Mouse (Mus musculus) neutrophil, adult 5-6 weeks (primary cell): Measurements from ENCODE around the gene Rho. TPM values are rescaled to one million over a fixed set of nuclear protein-coding genes. Genes with fewer than 3 reads are reported as not detected.

Experiments
- ATAC-seq: fragments of 151-379, 151-347 bp; 2 replicates; pipeline ENCODE4 v1.8.0; 2017; ENCODE audit warnings: mild to moderate bottlenecking, moderate TSS enrichment; ENCODE audit not compliant: insufficient number of reproducible peaks, poor library complexity, low FRiP score, severe bottlenecking; ENCODE audit errors: extremely low read depth
- total RNA-seq: library from RNA; stranded (forward); fragments of 200-1000 nt; gene quantifications from 2 replicates; pipeline ENCODE4 v1.2.3, GENCODE M21; 2017

The Rho gene
- 0.12 TPM in 1 of 2 replicates, not detected in the other for total RNA-seq

GRCm38 (mm10) chr6:115931639-115932038 is at the start of gene Rho:
TSS of gene Rho (plus strand) at chr6:115931748.
- ATAC-seq, result no peak

GRCm38 (mm10) chr6:115884018-115884417 is 47.5 kb upstream of the Rho start:
- no peak for ATAC-seq

- peak; percentile 35; the same call in 1 of the 2 replicates for ATAC-seq
Measured at GRCm38 (mm10) chr6:115886894-115887293, 44.7 kb upstream of the Rho start.

- ATAC-seq, result no peak
Measured at GRCm38 (mm10) chr6:115888296-115888695, 43.3 kb upstream of the Rho start.

- ATAC-seq, result no peak
Measured at GRCm38 (mm10) chr6:115890601-115891000, 40.9 kb upstream of the Rho start.

- no peak for ATAC-seq
Measured at GRCm38 (mm10) chr6:115891061-115891460, 40.5 kb upstream of the Rho start.

GRCm38 (mm10) chr6:115891497-115892061 is 40.0 kb upstream of the Rho start:
- no peak for ATAC-seq

GRCm38 (mm10) chr6:115892363-115892762 is 39.2 kb upstream of the Rho start:
- no peak for ATAC-seq

GRCm38 (mm10) chr6:115896346-115896745 is 35.2 kb upstream of the Rho start:
- no peak for ATAC-seq

GRCm38 (mm10) chr6:115897117-115897516 is 34.4 kb upstream of the Rho start:
- ATAC-seq, result no peak

GRCm38 (mm10) chr6:115897926-115898520 is 33.5 kb upstream of the Rho start:
- ATAC-seq, result no peak

GRCm38 (mm10) chr6:115901062-115901461 is 30.5 kb upstream of the Rho start:
- peak; percentile 30; the same call in 1 of the 2 replicates for ATAC-seq

GRCm38 (mm10) chr6:115901489-115901931 is 30.0 kb upstream of the Rho start:
- no peak for ATAC-seq

- no peak for ATAC-seq
Measured at GRCm38 (mm10) chr6:115902545-115902944, 29.0 kb upstream of the Rho start.

GRCm38 (mm10) chr6:115905568-115905967 is 26.0 kb upstream of the Rho start:
- ATAC-seq, result no peak

GRCm38 (mm10) chr6:115906455-115906854 is 25.1 kb upstream of the Rho start:
- ATAC-seq, result no peak

GRCm38 (mm10) chr6:115906871-115907270 is 24.7 kb upstream of the Rho start:
- no peak for ATAC-seq

- ATAC-seq, result no peak
Measured at GRCm38 (mm10) chr6:115908421-115908982, 23.0 kb upstream of the Rho start.

GRCm38 (mm10) chr6:115909052-115909451 is 22.5 kb upstream of the Rho start:
- ATAC-seq, result peak; percentile 31; the same call in 1 of the 2 replicates

GRCm38 (mm10) chr6:115909940-115910339 is 21.6 kb upstream of the Rho start:
- no peak for ATAC-seq
